Mouse (Mus musculus) kidney, adult 11 months (tissue): ENCODE results near the gene Rassf6.

Experiments
- DNase-seq: peaks from one replicate; pipeline ENCODE4 v3.0.0; 2022

Rassf6 gene

DNA sequence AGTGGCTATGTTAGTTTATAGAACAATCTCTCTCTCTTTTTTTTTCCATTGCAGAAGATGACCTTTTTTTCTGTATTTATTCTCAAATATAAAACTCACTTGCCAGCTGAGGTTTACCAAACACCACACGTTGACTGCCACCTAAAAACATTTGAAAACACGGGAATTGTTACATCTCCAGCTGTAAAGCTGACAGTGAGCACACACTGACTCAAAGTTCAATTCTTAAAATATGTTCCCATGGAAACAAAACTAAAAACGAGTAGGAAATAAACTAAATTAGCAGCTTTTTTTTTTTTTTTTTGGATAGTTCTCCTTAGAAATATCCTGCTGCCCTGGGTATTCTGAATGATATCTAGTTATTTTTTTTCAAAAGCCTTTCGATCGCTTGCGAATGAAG, 75.3 kb downstream of the Rassf6 start:
- DNase-seq = no peak

GRCm38 (mm10) chr5:90564161-90564560, 76.3 kb downstream of the Rassf6 start:
- DNase-seq = no peak

- no peak for DNase-seq
Measured at GRCm38 (mm10) chr5:90562880-90563279, 77.6 kb downstream of the Rassf6 start.

- DNase-seq = no peak
Measured at GRCm38 (mm10) chr5:90561721-90562275, 78.7 kb downstream of the Rassf6 start.

DNA sequence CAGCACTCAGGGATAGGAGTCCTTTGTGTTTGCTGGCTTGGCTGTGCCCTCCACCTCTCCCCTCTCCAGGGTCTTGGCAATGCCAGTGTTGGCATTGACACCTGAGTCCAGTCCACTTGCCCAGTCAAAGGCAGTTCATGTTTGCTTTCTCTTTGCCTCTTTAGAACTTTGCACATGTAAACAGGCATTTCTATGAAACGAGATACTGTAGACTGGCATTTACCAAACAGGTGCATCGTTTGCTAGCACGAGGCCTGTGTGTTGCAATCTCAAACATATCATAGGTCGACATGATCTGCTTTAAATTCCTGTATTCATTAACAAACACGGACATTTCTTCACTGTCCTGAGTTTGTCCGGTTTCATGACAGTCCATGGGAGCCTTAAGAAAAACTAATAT, 79.7 kb downstream of the Rassf6 start, which contains the start of gene 5830473C10Rik:
5830473C10Rik (plus strand) TSS at position 365 of the 400 bp plus-strand sequence.
- DNase-seq = no peak

DNA sequence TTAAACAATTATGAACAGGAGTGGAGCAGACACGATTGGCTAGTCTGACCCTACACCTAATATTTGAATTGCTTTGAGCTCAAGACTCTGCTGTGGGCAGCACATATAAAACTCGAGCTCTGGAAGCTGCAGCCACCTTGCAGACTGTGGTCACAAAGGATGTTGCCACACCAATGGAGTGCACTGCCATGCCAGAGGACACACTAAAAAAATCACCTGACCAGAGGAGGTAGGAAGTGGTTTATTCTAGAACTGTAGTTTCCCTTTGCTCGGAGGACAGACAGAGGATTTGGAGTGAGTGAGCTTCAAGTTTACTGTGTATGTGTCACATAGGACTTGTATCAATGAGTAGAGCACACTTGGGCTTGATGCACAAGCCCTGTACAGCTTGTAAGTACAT, 84.4 kb downstream of the Rassf6 start:
- no peak for DNase-seq
